Mouse (Mus musculus) B cell, adult 2 months (primary cell): ENCODE results near the gene Xkrx.
"Not testable (repeated sequence)": the region's sequence is repeated elsewhere in the genome, so short reads cannot be mapped to it uniquely, and the experiment has no call there.

Source experiments
- DNase-seq, 2 experiments: peaks; one replicate each; pipeline ENCODE4 v3.0.0; 2022

The Xkrx gene

GRCm38 (mm10) chrX:134162043-134162720 lies at the start of gene Xkrx:
TSS of gene Xkrx (minus strand) at chrX:134162076.
- peak; percentile 32 to 38 for DNase-seq

GRCm38 (mm10) chrX:134211151-134211642 lies 49.3 kb upstream of the Xkrx start:
- DNase-seq = no peak

GRCm38 (mm10) chrX:134208491-134208890 lies 46.6 kb upstream of the Xkrx start:
- no peak for DNase-seq

GRCm38 (mm10) chrX:134187201-134187600 lies 25.3 kb upstream of the Xkrx start, which contains the start of gene Arl13a:
TSS of gene Arl13a (plus strand) at chrX:134187501.
- not testable (repeated sequence) for DNase-seq

GRCm38 (mm10) chrX:134174699-134175098 lies 12.8 kb upstream of the Xkrx start:
- no peak for DNase-seq

- DNase-seq = peak in 1 of 2 experiments; percentile 14
Measured at GRCm38 (mm10) chrX:134170584-134170983, 8.7 kb upstream of the Xkrx start.

GRCm38 (mm10) chrX:134163484-134163883 lies 1.6 kb upstream of the Xkrx start:
- DNase-seq = peak; percentile 50 to 55

GRCm38 (mm10) chrX:134162826-134163225 lies 950 bp upstream of the Xkrx start:
- DNase-seq = peak; percentile 25 to 26

- no peak for DNase-seq
Measured at GRCm38 (mm10) chrX:134160442-134160841, 1.4 kb downstream of the Xkrx start.

- no peak for DNase-seq
Measured at GRCm38 (mm10) chrX:134158151-134158550, 3.7 kb downstream of the Xkrx start.

- no peak for DNase-seq
Measured at GRCm38 (mm10) chrX:134141986-134142385, 19.9 kb downstream of the Xkrx start.

GRCm38 (mm10) chrX:134141551-134141950 lies 20.3 kb downstream of the Xkrx start:
- no peak for DNase-seq

GRCm38 (mm10) chrX:134140024-134140423 lies 21.9 kb downstream of the Xkrx start:
- no peak for DNase-seq

- peak; percentile 28 to 31 for DNase-seq
Measured at GRCm38 (mm10) chrX:134133821-134134220, 28.1 kb downstream of the Xkrx start.

GRCm38 (mm10) chrX:134132295-134132694 lies 29.6 kb downstream of the Xkrx start:
- DNase-seq = no peak

- DNase-seq = no peak
Measured at GRCm38 (mm10) chrX:134128549-134128948, 33.3 kb downstream of the Xkrx start.

GRCm38 (mm10) chrX:134116417-134116816 lies 45.5 kb downstream of the Xkrx start:
- no peak for DNase-seq

GRCm38 (mm10) chrX:134111767-134112166 lies 50.1 kb downstream of the Xkrx start:
- DNase-seq = peak in 1 of 2 experiments; percentile 8

- no peak for DNase-seq
Measured at GRCm38 (mm10) chrX:134102641-134103040, 59.2 kb downstream of the Xkrx start.
